Mouse (Mus musculus) cerebellum, postnatal 14 days (tissue): ENCODE measurements at regions not wholly inside any gene's neighbourhood (a gene's known extent, or its start where the extent isn't known, plus 50 kb on each side); places are given as distances from the start of the nearest gene placed in this dataset.

Experiments
- DNase-seq, 2 experiments: peaks; one replicate each; pipeline ENCODE4 v3.0.0; 2021; ENCODE audit warnings: mixed read lengths in 2 of 2

DNA sequence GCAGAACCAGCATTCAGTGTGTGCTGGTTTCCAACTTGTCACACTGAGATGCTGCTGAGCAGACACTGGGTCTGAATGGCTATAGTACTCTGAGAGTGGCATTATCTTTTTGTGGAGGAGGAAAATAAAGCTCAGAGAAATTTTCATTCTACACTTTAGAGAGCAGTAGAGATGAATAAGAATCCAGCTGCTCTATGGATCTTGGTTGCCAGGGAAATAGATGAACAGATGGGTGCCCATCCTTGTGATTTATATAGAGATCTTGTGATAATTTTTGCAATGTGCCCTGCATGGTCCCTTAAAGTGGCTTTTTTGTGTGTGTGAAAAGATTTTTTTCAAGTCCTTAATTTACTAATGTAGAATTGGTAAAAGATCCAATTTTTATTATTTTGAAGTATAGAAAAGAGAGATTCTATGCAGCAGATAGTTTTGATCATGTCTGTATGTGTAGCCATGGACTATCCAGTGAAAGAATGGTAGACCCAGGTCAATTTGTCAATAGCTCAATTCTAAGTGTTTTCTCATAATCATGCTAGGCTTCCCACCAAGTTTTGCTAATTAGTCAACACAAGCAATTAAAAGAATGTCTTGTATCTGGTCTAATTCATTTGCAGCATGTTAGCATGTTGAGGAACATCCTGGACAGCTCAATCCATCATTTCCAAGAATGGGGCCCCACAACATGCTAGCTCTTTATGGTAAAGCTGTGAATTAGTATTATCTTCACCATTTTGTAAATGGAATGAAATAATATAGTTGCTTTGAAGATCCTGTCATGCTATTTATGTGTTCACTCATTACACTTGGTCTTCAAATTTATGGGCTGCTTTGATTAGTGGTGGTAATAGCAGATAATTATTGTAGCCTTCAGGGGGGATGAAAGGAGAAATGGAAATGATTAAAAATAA, 184.7 kb downstream of the Snx13 start:
- DNase-seq: no peak

DNA sequence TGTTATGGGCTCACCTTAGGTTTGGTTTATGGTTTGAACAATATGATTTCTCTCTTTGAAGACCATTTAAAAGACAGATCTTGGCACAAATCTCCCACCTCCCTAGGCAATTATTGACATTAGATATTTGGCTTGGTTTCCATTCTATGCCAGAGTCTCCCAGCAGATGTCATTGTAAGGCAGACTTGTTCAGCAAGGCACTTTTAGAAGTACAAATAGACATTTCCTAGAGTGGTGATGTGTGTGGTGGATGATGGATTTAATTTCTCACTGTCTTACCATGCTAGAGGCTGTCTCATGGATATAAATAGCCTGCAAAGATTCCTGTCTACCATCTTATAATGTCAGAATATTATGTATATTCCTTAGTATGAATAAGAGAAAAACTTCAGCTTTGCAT, 173.4 kb downstream of the Snx13 start:
- no peak for DNase-seq

DNA sequence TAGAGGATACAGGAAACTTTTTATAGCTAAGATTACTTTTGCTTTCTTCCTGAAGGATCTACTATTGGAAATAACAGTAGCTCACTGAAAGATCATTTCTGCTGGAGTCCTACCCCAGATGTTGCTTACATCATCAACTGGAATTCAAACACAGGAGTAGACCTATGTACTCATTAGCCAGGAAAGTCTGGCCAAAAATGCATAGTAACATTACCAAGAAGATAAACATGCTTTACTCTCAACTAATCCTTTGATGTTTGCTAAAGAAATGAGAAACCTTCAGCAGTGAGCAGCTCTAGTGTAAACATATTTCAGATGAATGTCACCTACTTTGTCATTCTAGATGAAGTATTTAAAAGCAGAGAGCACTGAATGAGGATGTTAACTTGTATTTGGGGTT, 173.0 kb downstream of the Snx13 start:
- no peak for DNase-seq

DNA sequence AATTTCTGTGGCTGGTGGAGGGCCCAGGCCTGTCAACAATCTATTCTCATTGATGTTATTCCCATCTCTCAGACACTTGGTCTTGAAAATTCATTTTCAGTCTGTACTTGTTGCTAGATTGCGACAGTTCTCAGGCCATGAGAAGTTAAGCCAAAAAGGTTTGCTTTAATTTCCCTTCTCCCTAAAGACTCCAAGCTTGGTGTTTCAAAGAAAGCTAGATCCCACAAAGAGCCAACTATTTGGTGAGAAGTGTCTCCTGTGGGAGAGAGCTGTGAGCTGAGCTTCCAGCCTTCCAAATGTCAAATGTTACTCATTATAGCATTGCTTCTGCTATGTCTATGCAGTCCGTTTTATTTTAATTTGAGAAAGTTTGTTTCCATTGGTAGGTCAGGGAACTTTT, 169.7 kb downstream of the Snx13 start:
- no peak for DNase-seq

DNA sequence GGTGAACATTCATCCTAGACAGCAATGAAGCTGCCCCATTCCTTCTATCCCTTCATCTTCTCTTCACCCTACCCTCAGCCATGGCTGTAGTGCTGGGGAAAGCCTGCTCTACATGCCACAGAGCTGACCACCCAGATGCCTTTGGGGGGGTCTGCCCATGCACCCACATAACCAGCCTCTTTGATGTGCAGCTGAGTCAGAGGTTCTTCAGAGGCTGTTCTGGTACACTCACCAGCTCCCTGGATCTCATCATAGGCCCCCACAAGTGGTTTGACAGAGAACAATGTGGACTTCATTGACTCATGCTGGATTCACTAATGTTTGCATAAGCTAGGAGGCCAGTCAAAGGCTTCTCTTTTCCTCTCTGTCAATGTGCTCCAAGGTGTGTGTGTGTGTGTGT, 162.4 kb downstream of the Snx13 start:
- no peak for DNase-seq

DNA sequence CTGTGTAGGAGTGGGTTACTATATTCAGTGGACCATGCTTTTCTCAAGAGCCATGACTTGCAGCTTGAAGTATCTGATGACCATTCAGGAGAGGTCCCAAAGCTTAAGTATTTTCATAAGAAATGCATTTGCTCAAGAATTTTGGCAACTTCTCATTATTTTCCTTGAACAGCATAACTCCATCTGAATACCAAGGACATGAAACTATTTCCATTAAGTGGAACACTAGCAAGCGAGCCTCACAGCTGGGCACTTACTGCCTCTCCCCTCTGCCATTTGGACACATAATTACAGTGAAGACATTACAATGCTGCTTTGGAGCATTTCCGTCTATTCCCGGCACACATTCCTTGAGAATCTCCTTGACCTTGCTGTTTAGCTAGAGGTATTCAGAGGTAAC, 160.6 kb downstream of the Snx13 start:
- DNase-seq: no peak

DNA sequence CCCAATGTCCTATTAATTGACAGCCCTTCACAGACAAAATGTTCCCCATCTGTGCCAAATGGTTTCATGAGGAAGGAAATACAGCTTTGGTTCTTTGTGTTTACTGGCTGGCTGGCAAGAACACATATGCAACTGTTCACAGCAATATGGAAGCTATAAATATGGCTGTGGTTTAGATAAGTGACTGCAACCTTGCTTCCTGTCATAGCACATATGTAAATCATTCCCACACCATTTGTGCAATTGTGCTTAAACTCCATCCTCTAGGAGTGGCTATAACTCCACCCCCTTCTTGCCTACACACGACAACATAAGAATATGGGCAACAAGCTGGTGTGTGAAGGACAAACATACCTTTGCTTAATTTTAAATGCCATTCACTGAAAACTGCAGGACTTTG, 156.4 kb downstream of the Snx13 start:
- DNase-seq: no peak

DNA sequence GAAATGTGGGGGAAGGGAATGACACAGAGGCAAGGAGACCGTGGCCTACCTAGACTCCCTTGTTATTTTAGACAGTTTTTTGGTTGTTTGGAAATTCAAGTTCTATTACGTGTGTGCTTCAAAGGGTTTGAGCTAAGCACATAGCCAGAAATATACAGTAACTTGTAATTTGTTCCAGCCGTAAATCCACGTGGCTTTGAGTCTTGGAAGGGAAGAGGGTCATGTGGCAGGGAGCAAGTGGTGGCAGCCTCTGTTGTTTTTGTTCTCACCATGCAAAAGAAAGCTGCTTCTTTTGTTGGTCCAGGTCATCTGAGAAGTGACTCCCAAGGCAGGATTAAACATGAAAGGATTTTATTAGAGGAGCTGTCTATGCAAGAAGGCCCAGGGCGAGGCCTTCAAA, 153.1 kb downstream of the Snx13 start:
- no peak for DNase-seq
